Mouse (Mus musculus) limb, embryonic 12.5 days (tissue): ENCODE results near the gene Cuedc1. TPM values are rescaled to one million over a fixed set of nuclear protein-coding genes. Genes with fewer than 3 reads are reported as not detected.
A peak's percentile ranks its signal among the peaks of the same experiment; 100 is the strongest.

ENCODE experiments used
- ATAC-seq: fragments of 200-750 bp; cut with Nextera tagmentation; 2 replicates; pipeline ENCODE4 v1.8.0; 2017; ENCODE audit warnings: low read depth, moderate TSS enrichment; ENCODE audit not compliant: insufficient number of reproducible peaks, insufficient read depth, low FRiP score, low TSS enrichment
- H3K27ac ChIP-seq: fragments of 300-500 bp; sonication (generic); 2 replicates; pipeline ENCODE4 v1.5.1; 2016; ENCODE audit warnings: mild to moderate bottlenecking, moderate library complexity
- H3K27me3 ChIP-seq: fragments of 300-500 bp; sonication (generic); 2 replicates; pipeline ENCODE4 v1.6.1; 2016; ENCODE audit warnings: mild to moderate bottlenecking, moderate library complexity
- H3K36me3 ChIP-seq: fragments of 300-500 bp; sonication (generic); 2 replicates; pipeline ENCODE4 v1.6.1; 2016; ENCODE audit warnings: mild to moderate bottlenecking, moderate library complexity
- H3K4me1 ChIP-seq: fragments of 300-500 bp; sonication (generic); replicated peaks from 2 replicates; pipeline ENCODE4 v1.6.1; 2016
- H3K4me2 ChIP-seq: fragments of 300-500 bp; sonication (generic); 2 replicates; pipeline ENCODE4 v1.6.1; 2016; ENCODE audit warnings: mild to moderate bottlenecking, moderate library complexity
- H3K4me3 ChIP-seq: fragments of 300-500 bp; sonication (generic); replicated peaks from 2 replicates; pipeline ENCODE4 v1.5.1; 2016; ENCODE audit warnings: mild to moderate bottlenecking
- H3K9ac ChIP-seq: fragments of 300-500 bp; sonication (generic); replicated peaks from 2 replicates; pipeline ENCODE4 v1.6.1; 2016; ENCODE audit warnings: mild to moderate bottlenecking, moderate library complexity
- H3K9me3 ChIP-seq: fragments of 300-500 bp; sonication (generic); 2 replicates; pipeline ENCODE4 v1.6.1; 2016; ENCODE audit warnings: mild to moderate bottlenecking, moderate library complexity
- WGBS: fragments of 180-500 bp; shearing (Covaris S2); methylation state at CpG from one replicate; pipeline ENCODE4 v1.1.7; 2016; 5-methylcytosine and 5-hydroxymethylcytosine counted together
- polyA plus RNA-seq: library from polyadenylated mRNA; unstranded; fragments of >200 nt; fragmentation: Nextera tagmentation; extraction: Ambion mirVana; gene quantifications from 2 replicates; pipeline ENCODE4 v1.2.1, GENCODE M21; 2016

Gene Cuedc1
- polyA plus RNA-seq, 1 experiment from 2014 or later: 32.1 TPM

- Histone ChIP-seq H3K36me3 (no peaks in the 10 kb centered on the region), H3K9me3 (no peaks in the 10 kb centered on the region), H3K9ac (peak overlapping the region; percentile 18; the same call in 1 of the 2 replicates), H3K4me3 (no peak overlapping the region), H3K4me1 (peaks cover 71% of the 10 kb centered on the region), H3K4me2 (peak overlapping the region; percentile 41), H3K27me3 (no peaks in the 10 kb centered on the region), H3K27ac (peak overlapping the region; percentile 94)
- peak; percentile 78 for ATAC-seq
- 3% methylated on average over 11 of the region's 11 CpGs for WGBS
Observed at GRCm38 (mm10) chr11:88148638-88149279, 50.9 kb downstream of the Cuedc1 start.

GRCm38 (mm10) chr11:88151379-88152155, 53.7 kb downstream of the Cuedc1 start:
- peaks cover 85% of the 10 kb centered on the region for H3K4me1 ChIP-seq
- WGBS: 34% methylated on average over 7 of the region's 7 CpGs
- H3K4me2 ChIP-seq: no peak overlapping the region
- no peaks in the 10 kb centered on the region for H3K36me3 ChIP-seq
- no peak overlapping the region; the same call in 1 of the 2 replicates for H3K9ac ChIP-seq
- no peaks in the 10 kb centered on the region for H3K27me3 ChIP-seq
- H3K27ac ChIP-seq: peak overlapping the region; percentile 73
- H3K4me3 ChIP-seq: no peak overlapping the region
- no peaks in the 10 kb centered on the region for H3K9me3 ChIP-seq
- no peak for ATAC-seq

GRCm38 (mm10) chr11:88153880-88154279, 56.0 kb downstream of the Cuedc1 start:
- H3K4me2 ChIP-seq: no peak overlapping the region
- no peaks in the 10 kb centered on the region for H3K27me3 ChIP-seq
- no peak overlapping the region for H3K9ac ChIP-seq
- no peak overlapping the region for H3K4me3 ChIP-seq
- H3K27ac ChIP-seq: peak overlapping the region; percentile 60; the same call in 1 of the 2 replicates
- ATAC-seq: no peak
- WGBS: 49% methylated on average over 5 of the region's 5 CpGs
- H3K9me3 ChIP-seq: no peaks in the 10 kb centered on the region
- H3K36me3 ChIP-seq: no peaks in the 10 kb centered on the region
- peaks cover 73% of the 10 kb centered on the region for H3K4me1 ChIP-seq

GRCm38 (mm10) chr11:88154500-88154899, 56.6 kb downstream of the Cuedc1 start:
- H3K4me3 ChIP-seq: no peak overlapping the region
- H3K27ac ChIP-seq: peak overlapping the region; percentile 60; the same call in 1 of the 2 replicates
- no peak overlapping the region for H3K4me2 ChIP-seq
- WGBS: 81% methylated on average over 8 of the region's 8 CpGs
- ATAC-seq: no peak
- no peaks in the 10 kb centered on the region for H3K27me3 ChIP-seq
- no peaks in the 10 kb centered on the region for H3K9me3 ChIP-seq
- no peak overlapping the region for H3K9ac ChIP-seq
- H3K36me3 ChIP-seq: no peaks in the 10 kb centered on the region
- peaks cover 73% of the 10 kb centered on the region for H3K4me1 ChIP-seq

- peak overlapping the region; percentile 70 for H3K27ac ChIP-seq
- H3K4me2 ChIP-seq: no peak overlapping the region
- 43% methylated on average over 3 of the region's 3 CpGs for WGBS
- H3K4me3 ChIP-seq: no peak overlapping the region
- no peaks in the 10 kb centered on the region for H3K36me3 ChIP-seq
- no peak overlapping the region; the same call in 1 of the 2 replicates for H3K9ac ChIP-seq
- H3K9me3 ChIP-seq: no peaks in the 10 kb centered on the region
- no peak for ATAC-seq
- H3K27me3 ChIP-seq: no peaks in the 10 kb centered on the region
- peaks cover 82% of the 10 kb centered on the region for H3K4me1 ChIP-seq
Observed at GRCm38 (mm10) chr11:88155451-88155850, 57.6 kb downstream of the Cuedc1 start.

GRCm38 (mm10) chr11:88155998-88156397, 58.1 kb downstream of the Cuedc1 start:
- no peaks in the 10 kb centered on the region for H3K27me3 ChIP-seq
- ATAC-seq: no peak
- no peak overlapping the region for H3K9ac ChIP-seq
- H3K36me3 ChIP-seq: no peaks in the 10 kb centered on the region
- 44% methylated on average over 8 of the region's 8 CpGs for WGBS
- peak overlapping the region; percentile 70 for H3K27ac ChIP-seq
- no peak overlapping the region for H3K4me2 ChIP-seq
- H3K9me3 ChIP-seq: no peaks in the 10 kb centered on the region
- no peak overlapping the region for H3K4me3 ChIP-seq
- H3K4me1 ChIP-seq: peaks cover 83% of the 10 kb centered on the region

- Histone ChIP-seq H3K4me3 (no peak overlapping the region), H3K9me3 (no peaks in the 10 kb centered on the region), H3K36me3 (no peaks in the 10 kb centered on the region), H3K9ac (no peak overlapping the region), H3K27me3 (no peaks in the 10 kb centered on the region), H3K4me2 (no peak overlapping the region), H3K4me1 (peaks cover 83% of the 10 kb centered on the region), H3K27ac (peak overlapping the region; percentile 70)
- no peak for ATAC-seq
- 20% methylated on average over 2 of the region's 2 CpGs for WGBS
Observed at GRCm38 (mm10) chr11:88156403-88156802, 58.5 kb downstream of the Cuedc1 start.

GRCm38 (mm10) chr11:88158842-88159246, 61.0 kb downstream of the Cuedc1 start:
- Histone ChIP-seq H3K4me2 (no peak overlapping the region), H3K36me3 (no peaks in the 10 kb centered on the region), H3K4me3 (no peak overlapping the region), H3K9me3 (no peaks in the 10 kb centered on the region), H3K9ac (0 out of 2 replicates have a peak overlapping the region, but pooled peaks have one; percentile 14), H3K4me1 (peaks cover 69% of the 10 kb centered on the region), H3K27me3 (no peaks in the 10 kb centered on the region), H3K27ac (peak overlapping the region; percentile 26; the same call in 1 of the 2 replicates)
- WGBS: 75% methylated on average over 5 of the region's 5 CpGs
- 0 out of 2 replicates have a peak, but pooled peaks have one; percentile 17 for ATAC-seq

GRCm38 (mm10) chr11:88159389-88159788, 61.5 kb downstream of the Cuedc1 start:
- WGBS: 58% methylated on average over 11 of the region's 11 CpGs

GRCm38 (mm10) chr11:88160316-88160715, 62.5 kb downstream of the Cuedc1 start:
- peak overlapping the region; percentile 12; the same call in 1 of the 2 replicates for H3K27ac ChIP-seq
- H3K36me3 ChIP-seq: no peaks in the 10 kb centered on the region
- no peaks in the 10 kb centered on the region for H3K27me3 ChIP-seq
- H3K9me3 ChIP-seq: no peaks in the 10 kb centered on the region
- H3K4me3 ChIP-seq: no peak overlapping the region
- peaks cover 69% of the 10 kb centered on the region for H3K4me1 ChIP-seq
- H3K4me2 ChIP-seq: peak overlapping the region; percentile 70
- no peak for ATAC-seq
- no peak overlapping the region for H3K9ac ChIP-seq
- WGBS: 28% methylated on average over 5 of the region's 5 CpGs

More at GRCm38 (mm10) chr11:88159389-88159788, 61.5 kb downstream of the Cuedc1 start:
- no peak for ATAC-seq
- Histone ChIP-seq H3K4me2 (no peak overlapping the region), H3K9me3 (no peaks in the 10 kb centered on the region), H3K4me1 (peaks cover 67% of the 10 kb centered on the region), H3K36me3 (no peaks in the 10 kb centered on the region), H3K4me3 (no peak overlapping the region), H3K27me3 (no peaks in the 10 kb centered on the region), H3K27ac (peak overlapping the region; percentile 26; the same call in 1 of the 2 replicates), H3K9ac (no peak overlapping the region)

GRCm38 (mm10) chr11:88161051-88161581, 63.3 kb downstream of the Cuedc1 start:
- Histone ChIP-seq H3K4me3 (peak overlapping the region; percentile 33), H3K4me1 (peaks cover 69% of the 10 kb centered on the region), H3K9me3 (no peaks in the 10 kb centered on the region), H3K27ac (peak overlapping the region; percentile 79), H3K27me3 (no peaks in the 10 kb centered on the region), H3K36me3 (no peaks in the 10 kb centered on the region), H3K9ac (peak overlapping the region; percentile 35), H3K4me2 (peak overlapping the region; percentile 70)
- WGBS: 0% methylated on average over 15 of the region's 33 CpGs
- ATAC-seq: peak; percentile 63
